Mouse (Mus musculus): Measurements from ENCODE around the gene Pttg1.

DNA sequence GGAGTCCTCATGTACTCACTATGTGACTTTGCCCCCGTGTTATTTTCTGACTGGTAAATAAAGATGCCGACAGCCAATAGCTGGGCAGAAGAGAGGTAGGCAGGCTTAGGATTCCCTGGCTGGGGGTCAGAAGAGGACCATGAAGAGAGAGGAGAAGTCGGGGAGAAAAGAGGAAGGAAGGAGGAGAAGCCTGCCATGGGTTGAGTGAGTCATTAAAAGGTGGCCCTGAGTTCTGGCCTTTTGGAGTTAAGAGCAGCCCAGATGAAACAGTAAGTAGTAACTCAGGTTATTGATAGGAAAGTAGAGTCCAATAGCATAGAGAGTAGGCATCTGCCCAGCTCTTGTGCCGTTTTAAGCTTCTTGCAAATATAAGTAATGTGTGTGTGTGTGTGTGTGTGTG, 25.3 kb upstream of the Pttg1 start:
- TF ChIP-seq CTCF (IDR thresholded peaks at IDR 0.05; ENCODE audit: borderline replicate concordance, control insufficient read depth, extremely low read depth, insufficient read depth, low read length, poor library complexity): no peak
- TF ChIP-seq POLR2A (IDR thresholded peaks at IDR 0.05; ENCODE audit: control insufficient read depth, extremely low read depth, insufficient read depth, low read length, poor library complexity): no peak

All from thymus, adult 2 months (tissue).